Mouse (Mus musculus) G1E (cell line): ENCODE results near the gene Fbxl22.

ENCODE experiments used
- CTCF ChIP-seq: IDR thresholded peaks from 2 replicates; pipeline ENCODE4 v1.5.1; 2012; ENCODE audit warnings: low read depth, low read length, inconsistent platforms, mixed read lengths
- GATA1 ChIP-seq: IDR thresholded peaks from 2 replicates; pipeline ENCODE4 v1.6.1; 2012; ENCODE audit warnings: borderline replicate concordance, low read length, inconsistent platforms, mixed read lengths
- GATA2 ChIP-seq: IDR thresholded peaks from 2 replicates; pipeline ENCODE4 v1.6.1; 2012; ENCODE audit warnings: low read depth, low read length, inconsistent platforms, borderline replicate concordance
- POLR2AphosphoS5 ChIP-seq: IDR thresholded peaks from 2 replicates; pipeline ENCODE4 v1.6.1; 2012; ENCODE audit warnings: low read depth, low read length, inconsistent platforms; ENCODE audit not compliant: insufficient replicate concordance
- TAL1 ChIP-seq: conservative IDR thresholded peaks from 2 replicates; pipeline ENCODE4 v1.6.1; 2012; ENCODE audit warnings: low read depth, low read length, inconsistent platforms, mixed read lengths

DNA sequence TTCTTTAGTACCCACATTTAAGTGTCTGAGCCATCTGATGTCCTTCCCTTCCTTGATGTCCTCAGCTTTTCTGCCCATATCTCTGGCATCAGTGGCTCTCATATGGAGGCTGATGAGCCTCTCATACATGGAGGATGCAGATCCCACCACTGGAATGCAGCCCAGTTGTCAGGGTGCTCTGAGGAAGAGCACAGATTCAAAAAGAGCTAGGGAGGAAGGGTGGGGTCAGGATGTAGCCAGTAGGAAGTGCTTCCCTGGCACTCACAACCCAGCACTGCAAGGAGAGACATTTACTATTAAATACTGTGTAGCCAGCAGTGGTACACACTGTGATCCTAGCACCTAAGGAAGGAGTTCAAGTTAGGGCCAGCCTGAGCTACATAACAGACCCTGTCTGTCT lies 8.0 kb downstream of the Fbxl22 start:
- TF ChIP-seq CTCF (no peak), GATA1 (no peak), POLR2AphosphoS5 (no peak), GATA2 (no peak), TAL1 (no peak)
